Mouse (Mus musculus) heart, embryonic 12.5 days (tissue): ENCODE results near the gene Gm20388. TPM values are rescaled to one million over a fixed set of nuclear protein-coding genes. Genes with fewer than 3 reads are reported as not detected.

Source experiments
- ATAC-seq: fragments of 200-750 bp; cut with Nextera tagmentation; 2 replicates; pipeline ENCODE4 v1.8.0; 2017; ENCODE audit warnings: moderate TSS enrichment, moderate library complexity; ENCODE audit not compliant: insufficient number of reproducible peaks, low FRiP score
- H3K27ac ChIP-seq: fragments of 300-500 bp; sonication (generic); 2 replicates; pipeline ENCODE4 v1.5.1; 2016; ENCODE audit warnings: mild to moderate bottlenecking, moderate library complexity; ENCODE audit not compliant: poor library complexity, severe bottlenecking
- H3K27me3 ChIP-seq: fragments of 300-500 bp; sonication (generic); replicated peaks from 2 replicates; pipeline ENCODE4 v1.6.1; 2016; ENCODE audit warnings: mild to moderate bottlenecking, moderate library complexity
- H3K36me3 ChIP-seq: fragments of 300-500 bp; sonication (generic); 2 replicates; pipeline ENCODE4 v1.6.1; 2016; ENCODE audit warnings: mild to moderate bottlenecking, moderate library complexity
- H3K4me1 ChIP-seq: fragments of 300-500 bp; sonication (generic); replicated peaks from 2 replicates; pipeline ENCODE4 v1.6.1; 2016; ENCODE audit warnings: mild to moderate bottlenecking
- H3K4me2 ChIP-seq: fragments of 300-500 bp; sonication (generic); 2 replicates; pipeline ENCODE4 v1.6.1; 2016; ENCODE audit warnings: mild to moderate bottlenecking, moderate library complexity
- H3K4me3 ChIP-seq: fragments of 300-500 bp; sonication (generic); 2 replicates; pipeline ENCODE4 v1.5.1; 2016; ENCODE audit warnings: mild to moderate bottlenecking
- H3K9ac ChIP-seq: fragments of 300-500 bp; sonication (generic); 2 replicates; pipeline ENCODE4 v1.6.1; 2016; ENCODE audit warnings: mild to moderate bottlenecking, moderate library complexity
- H3K9me3 ChIP-seq: fragments of 300-500 bp; sonication (generic); replicated peaks from 2 replicates; pipeline ENCODE4 v1.6.1; 2016; ENCODE audit warnings: mild to moderate bottlenecking, moderate library complexity
- WGBS: fragments of 180-500 bp; shearing (Covaris S2); methylation state at CpG from one replicate; pipeline ENCODE4 v1.1.7; 2016; 5-methylcytosine and 5-hydroxymethylcytosine counted together
- polyA plus RNA-seq: library from polyadenylated mRNA; unstranded; fragments of >200 nt; fragmentation: Nextera tagmentation; extraction: Ambion mirVana; gene quantifications from 2 replicates; pipeline ENCODE4 v1.2.1, GENCODE M21; 2016

Gm20388 gene
- polyA plus RNA-seq, 1 experiment from 2014 or later, result not detected

DNA sequence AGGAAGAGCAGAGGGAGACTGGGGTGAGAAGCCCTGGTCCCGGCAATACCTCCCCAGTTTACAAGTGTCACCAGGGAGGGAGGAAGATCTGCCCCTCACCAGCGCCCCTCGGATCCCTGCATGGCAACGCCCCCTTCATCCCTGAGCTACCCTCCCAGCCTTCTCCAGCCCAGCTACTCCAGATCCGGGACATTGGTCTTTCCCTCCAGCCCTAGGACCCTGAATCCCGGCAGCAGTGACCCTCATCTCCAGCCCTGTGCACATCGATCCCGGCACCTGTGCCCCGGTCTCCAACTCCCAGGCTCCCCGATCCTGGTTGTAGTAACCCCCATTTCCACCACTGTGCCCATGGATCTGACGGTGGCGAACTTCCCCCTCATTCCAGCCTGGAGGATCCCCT, 2532.1 kb downstream of the Gm20388 start:
- H3K4me2 ChIP-seq, result peak overlapping the region; percentile 96
- H3K4me1 ChIP-seq, result peaks cover 35% of the 10 kb centered on the region
- WGBS, result 1% methylated on average over 12 of the region's 12 CpGs
- H3K9me3 ChIP-seq, result no peaks in the 10 kb centered on the region
- H3K4me3 ChIP-seq, result peak overlapping the region; percentile 72
- peak; percentile 0; the same call in 1 of the 2 replicates for ATAC-seq
- peaks cover 18% of the 10 kb centered on the region for H3K36me3 ChIP-seq
- peak overlapping the region; percentile 65 for H3K27ac ChIP-seq
- peak overlapping the region; percentile 88 for H3K9ac ChIP-seq
- no peaks in the 10 kb centered on the region for H3K27me3 ChIP-seq

DNA sequence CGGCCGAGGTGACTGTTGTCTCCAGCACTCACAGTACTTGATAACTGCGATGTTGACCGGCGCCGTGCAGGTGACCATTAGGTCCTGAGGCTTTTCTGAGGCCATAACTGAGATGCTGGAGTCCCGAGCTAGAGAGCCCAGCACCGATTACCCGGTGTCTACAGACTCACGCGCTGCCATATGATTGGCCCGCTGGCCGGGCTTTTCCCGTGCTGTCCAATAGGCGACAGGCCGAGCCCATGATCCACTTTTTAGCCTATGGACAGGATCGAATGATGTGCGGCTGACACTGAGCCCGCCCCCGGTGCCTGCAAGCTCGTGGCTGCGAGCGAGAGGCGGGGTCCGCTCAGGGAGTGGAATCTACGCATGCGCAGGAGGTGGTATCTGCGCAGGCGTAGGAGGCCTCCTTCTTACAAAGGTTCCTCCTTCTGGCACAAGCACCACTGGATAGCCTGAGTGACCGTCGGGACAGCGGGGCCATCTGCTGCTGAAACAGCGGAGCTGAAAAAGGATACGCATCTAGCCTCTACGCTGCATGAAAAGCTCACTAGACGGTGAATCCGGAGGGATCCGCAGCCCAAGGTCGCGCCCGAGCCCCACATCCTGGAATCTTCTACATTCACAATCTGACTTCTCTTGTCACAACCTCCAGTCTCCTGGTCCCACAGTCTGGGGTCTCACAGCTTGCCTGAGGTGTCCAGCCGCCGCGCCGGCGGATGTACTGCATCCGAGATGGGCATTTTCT, 2532.8 kb downstream of the Gm20388 start, which contains the start of gene Mvd:
Gene Mvd, minus strand, starts transcription at position 161 of the 745 bp plus-strand sequence.
- H3K4me2 ChIP-seq, result peak within 1 kb of the TSS; percentile 96
- H3K27me3 ChIP-seq, result no peaks in the 10 kb centered on the region
- H3K4me1 ChIP-seq, result peaks cover 29% of the 10 kb centered on the region
- under 1% methylated on average over 47 of the region's 47 CpGs for WGBS
- H3K36me3 ChIP-seq, result peaks cover 16% of the 10 kb centered on the region
- ATAC-seq, result peak; percentile 97
- peak within 1 kb of the TSS; percentile 93 for H3K27ac ChIP-seq
- no peaks in the 10 kb centered on the region for H3K9me3 ChIP-seq
- peak within 1 kb of the TSS; percentile 88 for H3K9ac ChIP-seq
- peak within 1 kb of the TSS; percentile 72 for H3K4me3 ChIP-seq

DNA sequence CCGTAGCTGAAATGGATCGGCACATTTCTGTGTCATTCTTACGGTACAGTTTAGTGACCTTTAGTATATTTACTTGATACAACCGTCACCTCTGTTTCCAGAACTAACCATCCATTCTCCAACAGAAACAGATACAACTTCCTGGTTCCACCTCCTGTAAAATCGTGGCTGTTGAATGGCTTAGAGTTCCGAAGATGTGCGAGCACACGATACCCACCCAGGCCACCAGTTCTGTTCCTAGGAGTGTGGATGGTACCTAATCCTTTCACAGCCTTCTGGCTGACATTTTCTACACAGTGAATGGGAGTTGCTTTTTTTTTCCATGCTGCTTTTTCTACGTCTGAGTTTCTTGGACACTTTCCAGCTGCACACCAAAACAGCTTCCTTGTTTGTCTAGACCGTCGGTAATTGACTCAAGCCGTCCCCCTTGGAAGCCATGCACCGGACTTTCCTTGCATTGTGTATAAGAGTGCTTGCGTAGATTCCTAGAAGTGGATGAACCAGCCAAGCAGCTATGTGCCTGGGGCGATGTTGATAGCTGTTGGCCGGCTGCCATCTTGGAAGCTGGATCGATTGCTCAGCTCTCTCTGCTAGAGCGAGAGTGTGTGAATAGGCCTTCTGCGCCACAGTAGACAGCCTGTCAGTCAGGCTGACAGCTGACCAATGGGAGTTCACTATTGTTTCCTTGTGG, 2533.6 kb downstream of the Gm20388 start:
- Histone ChIP-seq H3K4me3 (peak overlapping the region; percentile 72), H3K36me3 (peaks cover 8% of the 10 kb centered on the region), H3K9ac (peak overlapping the region; percentile 76), H3K4me1 (peaks cover 27% of the 10 kb centered on the region), H3K9me3 (no peaks in the 10 kb centered on the region), H3K27ac (peak overlapping the region; percentile 93), H3K4me2 (peak overlapping the region; percentile 96), H3K27me3 (no peaks in the 10 kb centered on the region)
- peak; percentile 30 for ATAC-seq
- 11% methylated on average over 19 of the region's 19 CpGs for WGBS

DNA sequence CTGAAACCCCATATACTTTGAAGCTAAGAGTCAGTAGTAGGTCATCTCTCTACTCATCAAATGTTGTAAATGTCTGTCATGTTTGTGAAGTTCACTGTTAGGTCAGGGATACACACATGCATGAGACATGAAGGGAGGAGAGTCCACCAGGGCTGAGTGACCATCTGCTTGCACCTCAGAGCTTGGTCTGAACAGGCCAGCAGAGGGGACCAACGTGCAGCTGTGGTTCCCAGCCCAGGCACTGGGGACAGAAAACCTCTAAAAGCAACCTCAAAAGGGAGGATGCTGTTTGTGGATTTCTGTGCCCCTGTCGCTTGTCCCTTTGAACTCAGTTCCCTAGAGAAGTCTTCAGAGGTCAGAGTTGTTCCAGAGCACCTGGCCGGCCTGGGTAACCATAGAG, 2534.6 kb downstream of the Gm20388 start:
- no peaks in the 10 kb centered on the region for H3K9me3 ChIP-seq
- H3K4me2 ChIP-seq, result peak overlapping the region; percentile 96
- no peaks in the 10 kb centered on the region for H3K36me3 ChIP-seq
- H3K4me3 ChIP-seq, result no peak overlapping the region
- WGBS, result 57% methylated on average over 3 of the region's 3 CpGs
- ATAC-seq, result no peak
- H3K9ac ChIP-seq, result 0 out of 2 replicates have a peak overlapping the region, but pooled peaks have one; percentile 38
- peak overlapping the region; percentile 93 for H3K27ac ChIP-seq
- H3K4me1 ChIP-seq, result peaks cover 31% of the 10 kb centered on the region
- no peaks in the 10 kb centered on the region for H3K27me3 ChIP-seq

DNA sequence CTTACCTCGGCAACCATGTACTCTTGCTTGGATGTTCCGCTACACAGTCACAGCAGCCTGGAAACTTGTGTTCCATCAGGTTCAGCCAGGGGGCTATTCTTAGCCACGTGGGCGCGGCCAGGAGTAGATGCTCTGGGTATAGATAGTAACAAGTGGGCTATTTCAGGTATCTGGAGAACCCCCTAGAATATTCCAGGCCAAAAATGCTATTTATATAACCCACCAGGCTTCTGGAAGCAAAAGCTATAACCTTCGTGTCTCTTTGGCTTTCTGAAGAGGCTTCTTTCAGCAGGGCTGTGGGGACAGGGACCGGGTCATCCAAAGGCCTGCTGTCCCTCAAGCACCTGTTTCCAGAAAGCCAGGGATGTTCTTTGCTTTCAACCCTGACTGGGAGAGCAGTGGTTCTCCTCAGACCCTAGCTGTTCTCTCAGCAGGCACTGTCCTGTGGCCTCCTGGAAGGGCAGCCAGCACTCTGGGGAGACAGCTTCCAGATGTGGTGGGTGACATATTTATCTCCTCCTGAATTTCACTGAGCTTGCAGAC, 2540.6 kb downstream of the Gm20388 start:
- Histone ChIP-seq H3K4me3 (no peak overlapping the region), H3K4me1 (peaks cover 37% of the 10 kb centered on the region), H3K4me2 (peak overlapping the region; percentile 46), H3K9ac (0 out of 2 replicates have a peak overlapping the region, but pooled peaks have one; percentile 37), H3K36me3 (no peaks in the 10 kb centered on the region), H3K27ac (peak overlapping the region; percentile 98), H3K27me3 (peaks cover 4% of the 10 kb centered on the region; the same call in 1 of the 2 replicates), H3K9me3 (no peaks in the 10 kb centered on the region)
- peak; percentile 71 for ATAC-seq
- WGBS, result 32% methylated on average over 7 of the region's 7 CpGs

DNA sequence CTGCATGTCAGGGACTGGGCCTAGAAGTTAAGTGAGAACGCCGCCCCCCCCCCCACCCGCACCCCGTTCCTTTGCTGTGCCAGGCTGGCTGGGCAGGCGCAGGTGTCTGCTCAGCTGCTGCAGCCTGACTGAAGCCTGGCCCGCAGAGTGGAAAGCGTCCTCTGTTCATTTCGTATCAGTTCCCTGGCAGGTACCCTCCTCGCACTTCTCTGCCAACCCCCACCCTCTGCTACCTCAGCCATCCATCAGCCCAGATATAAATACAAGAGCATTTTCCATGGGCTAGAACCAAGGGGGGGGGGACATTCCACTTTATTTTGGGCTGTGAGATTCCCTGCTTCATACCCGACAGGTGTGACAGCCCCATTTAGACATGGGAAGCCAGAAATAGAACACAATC, 2541.5 kb downstream of the Gm20388 start:
- Histone ChIP-seq H3K4me1 (peaks cover 38% of the 10 kb centered on the region), H3K27ac (peak overlapping the region; percentile 98), H3K4me2 (peak overlapping the region; percentile 12)

DNA sequence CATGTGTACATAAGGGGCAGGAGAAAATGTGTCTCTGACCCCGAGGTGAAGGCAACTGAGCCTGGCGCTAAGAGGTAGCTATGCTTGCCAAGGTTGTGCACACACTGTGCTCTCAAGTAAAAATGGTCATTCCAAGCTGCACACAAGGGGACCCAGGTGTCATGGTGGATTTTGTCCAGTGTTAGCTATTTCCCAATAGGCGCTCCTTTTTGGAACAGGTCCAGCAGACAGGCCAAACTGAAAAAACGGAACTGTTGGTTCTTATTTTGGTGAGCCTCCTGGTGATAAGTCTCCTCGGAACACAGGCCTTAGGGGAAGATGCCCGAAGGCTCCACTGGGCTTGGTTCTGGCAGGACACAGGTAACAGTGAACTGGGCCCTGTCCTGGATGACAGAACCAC, 2543.8 kb downstream of the Gm20388 start:
- H3K36me3 ChIP-seq, result no peaks in the 10 kb centered on the region
- no peak overlapping the region for H3K4me2 ChIP-seq
- 83% methylated on average over 6 of the region's 6 CpGs for WGBS
- ATAC-seq, result no peak
- no peak overlapping the region for H3K9ac ChIP-seq
- H3K9me3 ChIP-seq, result no peaks in the 10 kb centered on the region
- no peak overlapping the region for H3K27ac ChIP-seq
- peaks cover 45% of the 10 kb centered on the region for H3K4me1 ChIP-seq
- no peak overlapping the region for H3K4me3 ChIP-seq
- peaks cover 16% of the 10 kb centered on the region for H3K27me3 ChIP-seq

More for the DNA sequence above, 2541.5 kb downstream of the Gm20388 start:
- no peaks in the 10 kb centered on the region for H3K9me3 ChIP-seq
- peaks cover 5% of the 10 kb centered on the region for H3K27me3 ChIP-seq
- H3K36me3 ChIP-seq, result no peaks in the 10 kb centered on the region
- no peak overlapping the region for H3K9ac ChIP-seq
- no peak overlapping the region for H3K4me3 ChIP-seq
- 63% methylated on average over 10 of the region's 10 CpGs for WGBS
- ATAC-seq, result no peak

DNA sequence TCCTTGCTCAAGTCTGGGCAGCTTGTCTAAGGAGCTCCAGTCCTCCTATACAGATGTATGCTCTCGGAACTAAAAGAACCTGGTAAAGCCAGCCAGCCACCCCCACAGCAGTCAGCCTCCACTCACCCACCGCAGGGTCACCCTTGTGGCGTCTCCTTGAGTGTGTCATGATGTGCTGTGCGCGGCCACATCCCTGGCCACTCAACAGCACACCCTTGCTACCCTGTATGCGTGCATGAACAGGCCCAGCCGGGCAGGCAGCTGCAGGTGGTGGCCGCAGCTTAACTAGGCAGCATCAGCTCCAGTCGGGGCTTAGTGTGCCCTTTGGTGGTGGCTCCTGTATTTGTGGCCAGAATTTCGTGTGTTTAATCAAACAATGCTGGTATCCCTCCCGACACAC, 2546.5 kb downstream of the Gm20388 start:
- peaks cover 42% of the 10 kb centered on the region for H3K27me3 ChIP-seq
- no peak for ATAC-seq
- 0 out of 2 replicates have a peak overlapping the region, but pooled peaks have one; percentile 19 for H3K9ac ChIP-seq
- no peaks in the 10 kb centered on the region for H3K36me3 ChIP-seq
- no peaks in the 10 kb centered on the region for H3K9me3 ChIP-seq
- 65% methylated on average over 11 of the region's 11 CpGs for WGBS
- no peak overlapping the region for H3K4me2 ChIP-seq
- peaks cover 50% of the 10 kb centered on the region for H3K4me1 ChIP-seq
- H3K27ac ChIP-seq, result no peak overlapping the region
- H3K4me3 ChIP-seq, result no peak overlapping the region

DNA sequence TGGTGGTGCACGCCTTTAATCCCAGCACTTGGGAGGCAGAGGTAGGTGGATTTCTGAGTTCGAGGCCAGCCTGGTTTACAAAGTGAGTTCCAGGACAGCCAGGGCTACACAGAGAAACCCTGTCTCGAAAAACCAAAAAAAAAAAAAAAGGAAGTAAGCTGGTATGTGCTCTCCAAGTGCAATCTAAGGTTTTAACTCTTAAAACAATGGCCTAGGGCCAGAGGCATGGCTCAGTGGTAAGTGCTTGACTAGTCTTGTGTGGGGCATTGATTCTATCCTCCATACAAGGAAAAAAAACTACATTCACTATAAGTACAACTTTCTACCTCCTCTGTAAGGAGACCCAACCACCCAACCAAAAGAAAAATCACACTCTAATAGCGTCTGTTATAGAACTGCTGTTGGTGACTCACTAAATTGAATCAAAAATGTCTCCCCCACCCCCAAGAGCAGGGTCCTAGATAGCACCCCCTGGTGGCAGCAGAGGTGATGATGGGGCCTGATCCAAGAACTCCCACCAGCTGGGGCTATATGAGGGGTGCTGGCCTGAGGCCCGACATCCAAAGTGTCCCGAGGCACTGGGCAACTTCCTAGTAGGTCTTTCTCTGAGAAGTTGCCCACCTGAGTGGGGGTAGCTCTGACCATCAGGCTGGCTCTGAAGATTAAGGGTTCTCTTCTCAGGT, 2548.7 kb downstream of the Gm20388 start:
- H3K27me3 ChIP-seq, result peaks cover 47% of the 10 kb centered on the region
- no peaks in the 10 kb centered on the region for H3K36me3 ChIP-seq
- H3K4me3 ChIP-seq, result no peak overlapping the region
- H3K27ac ChIP-seq, result no peak overlapping the region
- H3K4me2 ChIP-seq, result no peak overlapping the region; the same call in 1 of the 2 replicates
- H3K9me3 ChIP-seq, result no peaks in the 10 kb centered on the region
- ATAC-seq, result no peak
- 55% methylated on average over 6 of the region's 6 CpGs for WGBS
- no peak overlapping the region for H3K9ac ChIP-seq
- peaks cover 58% of the 10 kb centered on the region for H3K4me1 ChIP-seq

DNA sequence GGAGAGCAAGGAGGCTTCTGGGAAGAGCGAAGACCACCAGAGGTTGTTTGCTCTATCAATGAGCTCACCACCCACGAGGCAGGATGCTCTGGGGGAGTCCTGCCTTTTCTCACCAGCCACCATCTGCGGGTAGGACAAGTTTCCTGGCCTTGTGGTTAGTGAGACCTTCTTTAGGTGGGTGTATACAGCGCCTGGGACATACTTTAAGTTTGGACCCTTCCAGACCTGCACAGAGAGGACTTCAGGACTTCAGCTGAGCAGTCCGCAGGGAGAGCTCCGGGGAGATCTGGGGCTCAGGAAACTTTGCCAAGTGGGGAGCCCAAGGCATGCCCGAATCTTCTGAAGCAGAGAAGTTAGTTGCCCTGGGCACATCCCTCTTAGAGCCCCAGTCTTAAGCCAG, 2549.3 kb downstream of the Gm20388 start:
- H3K4me3 ChIP-seq, result peak overlapping the region; percentile 40
- 23% methylated on average over 7 of the region's 7 CpGs for WGBS
- H3K4me2 ChIP-seq, result peak overlapping the region; percentile 73
- H3K4me1 ChIP-seq, result peaks cover 62% of the 10 kb centered on the region
- H3K9me3 ChIP-seq, result no peaks in the 10 kb centered on the region
- peak overlapping the region; percentile 56 for H3K9ac ChIP-seq
- ATAC-seq, result no peak
- no peak overlapping the region for H3K27ac ChIP-seq
- no peaks in the 10 kb centered on the region for H3K36me3 ChIP-seq
- H3K27me3 ChIP-seq, result peaks cover 47% of the 10 kb centered on the region
